Mouse (Mus musculus): ENCODE data around the gene Hoxa9. TPM values are rescaled to one million over a fixed set of nuclear protein-coding genes. Genes with fewer than 3 reads are reported as not detected.

Gene Hoxa9
- total and polyA plus RNA-seq, 2 experiments from 2014 or later, result not detected

- ATAC-seq (ENCODE audit: low FRiP score) (no peak), DNase-seq (ENCODE audit: low spot score) (peak; percentile 81)
- Histone ChIP-seq H3K4me3 (ENCODE audit: low read depth, low read length) (no peak overlapping the region), H3K9me3 (ENCODE audit: low read length) (no peaks in the 10 kb centered on the region), H3K4me1 (ENCODE audit: insufficient read depth, low read length) (no peaks in the 10 kb centered on the region), H3K36me3 (ENCODE audit: insufficient read depth, low read length) (no peaks in the 10 kb centered on the region), H3K27ac (ENCODE audit: low read depth, low read length) (no peak overlapping the region), H3K9ac (replicated peaks; ENCODE audit: low read length, poor library complexity, severe bottlenecking) (no peak overlapping the region), H3K4me2 (ENCODE audit: low read depth, low read length, poor library complexity, severe bottlenecking) (no peak overlapping the region), H3K27me3 (ENCODE audit: insufficient read depth, low read length) (peaks cover 71% of the 10 kb centered on the region)
- TF ChIP-seq CTCF (IDR thresholded peaks at IDR 0.05), result peak; percentile 84
- 0% methylated on average over 6 of the region's 6 CpGs for WGBS
These were observed 26.1 kb upstream of the Hoxa9 start for GRCm38 (mm10) chr6:52256956-52257355.

GRCm38 (mm10) chr6:52253511-52254500, 22.9 kb upstream of the Hoxa9 start:
- Histone ChIP-seq H3K4me2 (ENCODE audit: low read depth, low read length, poor library complexity, severe bottlenecking) (no peak overlapping the region), H3K27ac (ENCODE audit: low read depth, low read length) (no peak overlapping the region), H3K27me3 (ENCODE audit: insufficient read depth, low read length) (peaks cover 75% of the 10 kb centered on the region), H3K4me3 (ENCODE audit: low read depth, low read length) (no peak overlapping the region), H3K4me1 (ENCODE audit: insufficient read depth, low read length) (no peaks in the 10 kb centered on the region), H3K9me3 (ENCODE audit: low read length) (no peaks in the 10 kb centered on the region), H3K9ac (replicated peaks; ENCODE audit: low read length, poor library complexity, severe bottlenecking) (no peak overlapping the region), H3K36me3 (ENCODE audit: insufficient read depth, low read length) (no peaks in the 10 kb centered on the region)
- WGBS, result 1% methylated on average over 59 of the region's 59 CpGs
- DNase-seq (ENCODE audit: low spot score) (no peak), ATAC-seq (ENCODE audit: low FRiP score) (no peak)
- no peak for TF ChIP-seq CTCF (IDR thresholded peaks at IDR 0.05)

- Histone ChIP-seq H3K4me2 (ENCODE audit: low read depth, low read length, poor library complexity, severe bottlenecking) (no peak overlapping the region), H3K36me3 (ENCODE audit: insufficient read depth, low read length) (no peaks in the 10 kb centered on the region), H3K9ac (replicated peaks; ENCODE audit: low read length, poor library complexity, severe bottlenecking) (no peak overlapping the region), H3K27ac (ENCODE audit: low read depth, low read length) (no peak overlapping the region), H3K4me1 (ENCODE audit: insufficient read depth, low read length) (no peaks in the 10 kb centered on the region), H3K27me3 (ENCODE audit: insufficient read depth, low read length) (peaks cover 80% of the 10 kb centered on the region), H3K9me3 (ENCODE audit: low read length) (no peaks in the 10 kb centered on the region), H3K4me3 (ENCODE audit: low read depth, low read length) (no peak overlapping the region)
- under 1% methylated on average over 35 of the region's 35 CpGs for WGBS
- no peak for DNase-seq (ENCODE audit: low spot score)
- TF ChIP-seq CTCF (IDR thresholded peaks at IDR 0.05), result no peak
- no peak for ATAC-seq (ENCODE audit: low FRiP score)
These were observed 22.0 kb upstream of the Hoxa9 start for GRCm38 (mm10) chr6:52252775-52253376.

DNA sequence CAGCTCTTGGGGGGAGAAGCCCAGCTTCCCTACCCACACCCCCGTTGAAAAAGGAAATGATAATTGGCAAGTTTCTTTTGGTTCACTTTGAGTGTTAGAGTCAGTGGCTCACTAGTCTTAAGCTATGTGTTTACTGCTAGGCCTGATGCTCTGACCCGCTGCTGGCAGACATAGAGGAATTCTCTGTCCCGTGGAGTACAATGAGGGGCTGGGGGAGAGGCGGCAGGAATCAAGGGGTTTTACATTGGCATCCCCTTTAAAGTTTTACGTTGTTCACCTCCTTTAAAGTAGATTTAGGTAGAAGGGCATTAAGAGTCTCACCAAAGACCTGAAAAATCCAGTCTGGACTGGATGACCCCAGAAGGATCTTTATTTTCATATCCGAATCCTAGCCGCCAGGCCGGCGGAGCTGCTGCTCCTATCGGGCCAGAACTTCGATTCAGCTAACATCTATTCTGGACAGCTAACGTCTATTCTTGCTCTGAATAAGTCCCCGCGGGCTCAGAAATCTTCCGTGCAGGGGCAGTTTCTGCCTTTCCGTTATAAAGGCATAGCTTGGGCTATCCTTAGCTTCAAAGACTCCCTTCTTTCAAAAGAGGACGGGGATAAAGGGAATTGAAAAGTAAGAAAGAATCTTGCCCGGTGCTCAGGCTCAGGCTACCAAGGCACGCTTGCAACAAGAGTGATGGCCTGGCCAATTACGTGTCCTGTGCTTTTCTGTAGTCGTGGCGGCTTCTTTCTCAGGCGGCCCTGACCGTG, 21.3 kb upstream of the Hoxa9 start:
- H3K9ac ChIP-seq (replicated peaks; ENCODE audit: low read length, poor library complexity, severe bottlenecking), result no peak overlapping the region
- H3K4me2 ChIP-seq (ENCODE audit: low read depth, low read length, poor library complexity, severe bottlenecking), result no peak overlapping the region
- no peaks in the 10 kb centered on the region for H3K9me3 ChIP-seq (ENCODE audit: low read length)
- H3K4me1 ChIP-seq (ENCODE audit: insufficient read depth, low read length), result no peaks in the 10 kb centered on the region
- H3K27ac ChIP-seq (ENCODE audit: low read depth, low read length), result no peak overlapping the region
- H3K36me3 ChIP-seq (ENCODE audit: insufficient read depth, low read length), result no peaks in the 10 kb centered on the region
- ATAC-seq (ENCODE audit: low FRiP score), result no peak
- WGBS, result 1% methylated on average over 24 of the region's 24 CpGs
- H3K4me3 ChIP-seq (ENCODE audit: low read depth, low read length), result no peak overlapping the region
- no peak for DNase-seq (ENCODE audit: low spot score)
- H3K27me3 ChIP-seq (ENCODE audit: insufficient read depth, low read length), result peaks cover 85% of the 10 kb centered on the region
- no peak for TF ChIP-seq CTCF (IDR thresholded peaks at IDR 0.05)

- ATAC-seq (ENCODE audit: low FRiP score) (no peak), DNase-seq (ENCODE audit: low spot score) (no peak)
- no peak overlapping the region for H3K4me3 ChIP-seq (ENCODE audit: low read depth, low read length)
- no peaks in the 10 kb centered on the region for H3K36me3 ChIP-seq (ENCODE audit: insufficient read depth, low read length)
- no peak overlapping the region for H3K27ac ChIP-seq (ENCODE audit: low read depth, low read length)
- TF ChIP-seq CTCF (IDR thresholded peaks at IDR 0.05), result no peak
- no peaks in the 10 kb centered on the region for H3K9me3 ChIP-seq (ENCODE audit: low read length)
- WGBS, result 6% methylated on average over 7 of the region's 7 CpGs
- no peak overlapping the region for H3K4me2 ChIP-seq (ENCODE audit: low read depth, low read length, poor library complexity, severe bottlenecking)
- H3K4me1 ChIP-seq (ENCODE audit: insufficient read depth, low read length), result no peaks in the 10 kb centered on the region
- H3K9ac ChIP-seq (replicated peaks; ENCODE audit: low read length, poor library complexity, severe bottlenecking), result no peak overlapping the region
- H3K27me3 ChIP-seq (ENCODE audit: insufficient read depth, low read length), result peaks cover 86% of the 10 kb centered on the region
These were observed 20.4 kb upstream of the Hoxa9 start for GRCm38 (mm10) chr6:52251177-52251879.
